Mouse (Mus musculus): ENCODE results near the gene Dad1.

The Dad1 gene

DNA sequence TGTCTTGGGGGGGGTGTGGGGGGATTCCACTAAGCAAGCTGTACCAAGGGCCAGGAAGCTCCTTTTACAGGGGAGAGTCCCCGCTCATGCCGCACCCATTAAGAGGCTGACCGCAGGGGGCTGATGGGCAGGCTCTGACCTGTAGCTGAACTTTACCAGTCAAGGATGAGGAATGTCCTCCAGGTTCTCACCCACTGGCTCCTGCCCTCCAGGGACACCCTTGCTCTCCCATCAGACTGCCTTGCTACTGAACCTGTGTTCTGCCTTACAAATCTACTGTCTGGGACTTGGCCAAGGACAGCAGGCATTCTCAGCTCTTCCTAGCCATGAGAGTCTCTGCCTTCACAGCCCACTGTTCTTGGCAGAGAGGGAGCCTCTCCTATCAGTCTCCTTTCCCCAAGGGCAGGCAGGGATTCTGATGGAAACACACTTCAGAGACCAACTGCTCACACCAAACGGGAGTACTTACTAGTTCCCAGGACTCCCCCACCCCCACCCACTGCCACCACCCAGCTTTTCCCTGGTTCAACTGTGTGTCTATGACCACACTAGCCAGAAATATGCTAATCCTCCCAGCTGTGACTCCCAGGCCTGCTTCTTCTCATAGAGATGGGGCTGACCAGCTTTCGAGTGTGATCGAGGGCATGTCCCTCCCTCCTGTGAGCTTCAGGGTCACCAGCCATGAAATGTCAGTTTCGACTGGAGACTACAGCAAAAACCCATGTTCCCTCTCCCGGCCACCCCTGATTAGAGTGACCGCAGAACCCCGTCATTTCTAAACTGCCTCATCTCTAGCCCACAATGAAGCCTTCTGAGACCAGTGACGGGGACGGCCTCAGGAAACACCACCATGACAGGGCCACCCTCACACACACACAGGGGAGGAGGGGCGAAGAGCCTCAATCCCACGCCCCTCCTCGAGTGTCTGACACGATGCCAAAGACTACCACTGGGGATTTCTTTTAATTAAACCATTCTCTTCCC lies 29.1 kb downstream of the Dad1 start:
- DNase-seq = peak in 1 of 2 experiments; percentile 39

DNA sequence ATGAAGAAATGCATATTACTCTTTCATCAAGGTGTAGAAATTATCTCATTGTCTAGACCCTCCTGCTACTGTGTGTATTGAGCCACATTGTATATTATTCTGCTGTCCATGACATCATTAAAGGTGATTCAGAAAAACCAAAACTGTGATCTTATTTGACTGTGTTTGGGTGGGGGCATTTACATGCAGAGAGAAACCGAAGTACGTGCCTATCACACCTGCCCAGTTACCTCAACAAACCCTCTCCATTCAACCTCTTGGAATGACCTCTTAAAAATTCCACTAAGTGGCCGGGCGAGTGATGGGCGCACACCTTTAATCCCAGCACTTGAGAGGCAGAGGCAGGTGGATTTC lies 29.9 kb downstream of the Dad1 start:
- no peak for DNase-seq

DNA sequence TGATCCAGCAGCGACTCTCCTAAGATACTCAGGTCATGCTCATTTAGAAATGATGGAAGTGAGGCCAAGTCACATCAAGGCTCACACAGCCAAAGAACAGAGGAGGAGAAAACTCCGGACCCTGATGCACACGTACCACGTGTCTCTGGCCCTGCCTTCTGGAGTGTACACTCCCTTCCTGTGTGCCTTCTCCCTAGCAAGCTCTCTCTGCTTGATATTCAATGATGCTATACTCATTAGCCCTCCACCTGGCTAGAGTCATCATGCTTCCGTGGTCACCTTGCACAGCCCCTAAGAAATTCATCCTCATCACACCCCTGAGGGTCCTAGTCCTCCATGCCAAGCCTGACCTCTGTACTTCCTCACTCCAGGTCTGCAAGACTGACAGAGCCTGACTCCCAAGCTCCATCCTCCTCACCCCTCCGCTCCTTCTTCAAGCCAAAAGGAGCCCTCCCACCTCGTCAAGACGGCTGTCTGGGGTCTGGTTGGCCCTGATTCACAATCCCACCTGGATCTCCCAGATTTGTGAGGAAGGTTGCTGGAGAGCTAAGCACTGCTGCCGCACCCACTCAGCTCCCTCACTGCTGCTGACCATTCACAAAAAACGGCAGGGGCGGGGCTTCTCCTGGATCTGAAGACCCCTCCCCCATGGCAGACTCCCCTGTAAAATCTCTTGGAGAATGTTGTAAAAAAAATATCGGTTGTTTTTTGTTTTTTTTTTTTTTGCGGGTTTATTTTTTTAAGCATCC lies 30.4 kb downstream of the Dad1 start:
- no peak for DNase-seq

DNA sequence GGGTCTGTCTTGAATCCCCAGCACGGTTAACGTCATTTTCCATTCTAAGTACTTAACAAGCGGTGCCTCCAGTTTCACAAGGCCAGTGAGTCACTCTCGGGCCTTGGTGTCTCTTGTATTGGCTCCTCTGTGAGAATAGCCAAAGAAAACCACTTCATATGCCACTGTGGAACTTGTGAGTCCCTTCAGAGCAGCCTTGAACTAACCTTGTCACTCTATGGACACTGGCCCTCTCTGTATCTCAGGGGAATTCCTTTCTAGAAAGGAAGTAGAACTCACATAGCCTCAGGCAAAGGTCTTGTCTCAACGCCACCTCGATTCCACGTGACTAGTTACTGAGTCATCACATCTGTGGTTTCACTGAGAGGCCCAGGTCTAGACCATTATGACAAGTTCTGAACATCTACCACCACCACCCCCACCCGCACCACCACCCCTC lies 31.6 kb downstream of the Dad1 start:
- DNase-seq = no peak

DNA sequence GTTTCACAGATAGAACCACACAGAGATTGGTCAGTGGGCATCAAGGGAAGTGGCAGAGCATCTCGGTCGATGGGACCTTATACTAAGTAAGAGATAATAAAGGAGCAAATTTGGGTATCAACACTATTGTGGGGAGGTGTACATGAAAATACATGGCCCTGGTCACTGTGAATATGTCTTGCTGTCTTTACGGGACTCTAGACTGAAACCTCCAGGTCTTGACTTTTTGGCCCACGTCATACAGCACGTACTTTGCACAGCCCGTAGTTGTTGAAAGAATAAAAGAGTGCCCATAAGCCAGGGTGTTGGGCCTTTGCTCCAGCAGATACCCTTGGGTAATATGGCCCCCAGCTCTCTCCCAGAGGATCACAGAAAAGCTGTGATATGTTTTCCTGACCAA lies 32.3 kb downstream of the Dad1 start:
- DNase-seq = no peak

DNA sequence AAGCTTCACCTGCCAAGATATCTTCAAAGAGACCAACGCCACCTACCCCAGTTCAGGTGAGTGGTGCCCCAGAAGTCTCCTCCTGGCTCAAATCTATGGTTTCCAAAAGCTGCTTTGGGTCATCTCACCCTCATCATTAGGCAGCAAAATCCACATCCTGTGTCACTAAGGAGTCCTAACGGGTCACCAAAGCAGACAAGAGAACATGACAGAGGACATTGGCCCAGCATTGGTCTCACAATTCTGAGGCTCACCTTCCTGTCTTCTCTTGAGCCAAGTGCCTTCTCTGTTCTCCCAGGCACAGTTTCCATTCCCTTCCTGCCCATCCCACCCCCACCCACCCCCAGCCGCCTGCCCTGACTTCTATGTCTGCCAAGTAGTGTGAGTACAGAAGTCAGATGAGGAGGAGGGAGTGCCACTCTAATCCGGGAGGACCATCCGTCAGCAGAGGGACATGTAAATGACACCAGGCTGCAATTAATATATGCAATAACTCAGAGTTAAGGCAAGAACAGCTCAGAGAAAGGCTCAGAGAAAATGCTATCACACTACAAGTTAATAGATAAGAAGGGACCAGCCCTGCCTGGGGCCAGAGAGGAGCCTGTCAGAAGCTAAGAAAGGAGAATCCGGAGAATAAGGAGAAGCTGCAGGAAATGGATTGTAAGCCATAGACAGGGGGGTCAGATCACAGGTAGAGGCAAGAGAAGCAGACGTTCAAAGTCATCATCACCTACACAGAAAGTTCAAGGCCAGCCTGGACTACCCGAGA lies 33.0 kb downstream of the Dad1 start:
- DNase-seq = no peak

DNA sequence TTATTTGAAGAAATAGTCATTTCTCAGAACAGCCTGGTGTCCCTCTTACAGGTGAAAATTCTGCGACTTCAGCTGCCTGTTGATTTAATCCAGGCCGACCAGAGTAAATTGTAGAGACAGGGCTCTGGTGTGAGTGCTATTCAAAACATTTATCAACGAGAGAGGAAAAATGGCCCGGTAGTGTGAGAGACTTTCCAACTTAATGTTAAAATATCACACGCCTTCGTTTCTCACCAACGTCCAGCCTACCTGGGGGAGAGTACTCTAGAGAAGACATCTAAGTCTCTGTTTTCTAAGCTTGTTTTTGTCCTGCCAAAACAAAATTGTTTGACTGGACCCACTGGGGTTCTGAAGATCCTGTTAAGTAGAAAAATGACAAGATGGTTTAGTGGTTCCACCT lies 34.1 kb downstream of the Dad1 start:
- DNase-seq = no peak

DNA sequence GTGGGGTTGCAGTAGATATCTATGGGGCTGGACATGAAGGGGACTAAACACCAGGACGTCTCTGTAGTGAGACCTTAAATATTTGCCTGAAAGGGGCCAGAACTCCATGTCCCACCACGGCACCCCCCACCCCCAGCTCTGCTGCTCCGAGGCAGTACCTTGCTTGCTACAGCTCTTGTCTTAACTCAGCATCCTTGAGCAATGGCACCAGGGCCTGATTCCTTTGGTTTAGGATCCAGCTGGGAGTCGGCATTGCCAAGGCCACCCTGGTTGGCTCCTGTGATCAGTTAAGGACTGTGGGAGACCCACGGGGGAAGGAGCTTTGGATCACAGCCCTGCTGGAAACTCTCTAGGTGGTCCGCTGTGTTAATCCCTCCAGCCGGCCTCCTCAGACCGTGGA lies 34.6 kb downstream of the Dad1 start:
- no peak for DNase-seq

DNA sequence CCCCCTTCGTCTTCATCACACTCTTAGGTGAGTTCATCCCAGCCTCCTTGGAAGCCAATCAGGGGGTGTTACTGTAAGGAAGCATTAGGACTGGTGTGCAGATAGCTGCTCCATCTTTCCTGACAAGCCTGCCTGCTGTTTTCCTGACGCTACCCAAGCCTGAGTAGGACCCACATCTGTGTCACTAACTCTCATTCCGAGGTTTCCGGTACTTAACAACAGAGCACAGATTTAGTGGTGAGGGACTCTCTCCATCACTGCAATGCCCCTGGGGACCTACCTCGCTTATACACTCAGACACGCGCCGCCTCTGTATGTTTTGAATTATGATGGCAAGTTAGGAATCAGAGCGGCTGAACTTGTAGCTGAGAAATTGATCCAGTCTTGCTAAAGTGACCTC lies 35.2 kb downstream of the Dad1 start:
- DNase-seq = no peak

DNA sequence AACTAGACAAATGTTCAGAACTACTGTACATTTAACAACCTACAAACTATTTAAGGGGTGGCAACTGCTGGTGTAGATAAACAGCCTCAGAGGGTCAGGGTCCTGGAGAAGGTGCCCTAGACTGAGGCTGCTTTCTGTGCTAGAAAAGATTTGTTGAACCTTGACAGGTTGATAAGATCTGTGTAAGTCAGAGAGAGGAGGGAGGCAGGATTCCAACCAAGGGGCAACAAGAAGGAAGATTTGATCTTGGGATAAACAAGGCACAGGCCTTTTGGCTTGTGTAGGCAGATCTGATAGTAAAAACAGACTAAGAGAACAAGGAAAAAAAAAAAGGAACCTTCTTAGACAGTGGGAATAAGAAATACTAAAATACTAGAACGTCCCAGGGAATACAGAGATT lies 35.7 kb downstream of the Dad1 start:
- DNase-seq = no peak

DNA sequence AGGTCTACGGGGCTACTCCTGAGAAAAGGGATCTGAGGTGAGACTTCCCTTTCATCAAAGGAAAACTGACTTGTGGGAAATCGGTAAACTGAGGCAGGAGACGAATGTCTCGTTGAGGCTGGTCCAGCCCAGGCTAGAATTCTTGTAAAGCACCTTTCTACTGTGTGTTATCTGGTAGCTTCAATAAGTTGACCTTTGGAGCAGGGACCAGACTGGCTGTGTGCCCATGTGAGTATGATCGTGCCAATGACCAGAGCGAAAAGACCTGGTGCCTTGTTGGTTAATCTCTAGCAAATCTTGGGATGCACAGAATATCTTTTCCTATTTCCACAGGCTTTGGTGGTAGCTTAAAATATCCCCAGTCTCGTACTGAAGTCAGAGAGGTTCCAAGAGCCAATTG lies 37.8 kb downstream of the Dad1 start:
- no peak for DNase-seq

DNA sequence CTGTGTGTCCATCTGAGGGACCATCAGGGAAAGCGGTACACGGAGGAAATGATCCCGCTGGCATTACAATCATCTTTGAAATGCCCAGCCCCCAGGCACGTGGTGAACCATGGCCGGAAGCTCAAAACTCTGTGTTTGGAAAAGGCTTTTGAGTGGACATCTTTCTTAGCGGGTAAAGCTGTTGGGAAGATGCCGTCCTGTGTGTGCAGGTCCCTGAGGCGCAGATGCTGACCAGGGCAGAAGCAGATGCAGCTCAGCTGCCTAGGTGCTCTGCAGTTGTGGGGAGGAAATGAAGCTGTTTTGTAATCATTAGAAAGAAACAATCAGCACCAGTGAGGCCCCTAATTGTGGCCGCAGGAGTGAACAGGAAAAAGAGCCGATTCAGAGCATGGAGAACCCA lies 39.0 kb downstream of the Dad1 start:
- DNase-seq = no peak

DNA sequence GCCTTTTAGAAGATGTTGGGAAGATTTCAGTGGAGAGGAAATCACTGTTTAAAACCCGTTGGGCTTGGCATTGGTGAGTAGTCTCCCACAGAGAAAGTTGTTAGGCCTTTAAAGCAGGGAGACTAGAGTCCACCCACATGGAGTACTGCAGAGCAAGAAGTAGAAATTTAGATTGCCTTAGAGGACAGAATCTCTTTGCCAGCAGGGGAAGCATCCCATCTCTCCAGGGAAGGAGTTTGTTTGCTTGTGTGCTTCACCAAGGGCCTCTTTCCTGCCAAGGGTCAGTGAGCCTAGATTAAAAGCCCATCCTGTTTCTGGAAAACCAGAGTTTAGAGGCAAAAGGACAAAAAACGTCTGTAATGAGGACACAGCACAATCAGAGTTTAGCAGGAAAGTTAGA lies 39.4 kb downstream of the Dad1 start:
- DNase-seq = no peak

DNA sequence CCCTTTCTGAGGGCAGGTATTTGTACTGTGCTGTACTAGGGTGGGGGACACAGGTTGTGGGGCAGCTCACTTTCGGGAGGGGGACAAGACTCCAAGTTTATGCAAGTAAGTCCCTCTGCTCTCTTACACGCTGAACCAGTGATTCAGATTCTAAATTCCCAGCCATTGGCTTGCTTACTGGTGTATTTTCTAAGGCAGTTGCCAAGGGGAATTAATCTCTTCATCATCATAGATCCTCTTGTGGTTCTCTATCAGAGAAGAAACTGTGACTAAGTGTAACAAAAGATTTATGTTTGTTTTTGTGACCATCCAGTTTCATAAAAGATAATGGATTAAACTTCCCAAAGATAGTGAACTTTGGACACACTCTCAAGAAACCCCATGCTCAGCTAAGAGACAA lies 40.2 kb downstream of the Dad1 start:
- DNase-seq = no peak

DNA sequence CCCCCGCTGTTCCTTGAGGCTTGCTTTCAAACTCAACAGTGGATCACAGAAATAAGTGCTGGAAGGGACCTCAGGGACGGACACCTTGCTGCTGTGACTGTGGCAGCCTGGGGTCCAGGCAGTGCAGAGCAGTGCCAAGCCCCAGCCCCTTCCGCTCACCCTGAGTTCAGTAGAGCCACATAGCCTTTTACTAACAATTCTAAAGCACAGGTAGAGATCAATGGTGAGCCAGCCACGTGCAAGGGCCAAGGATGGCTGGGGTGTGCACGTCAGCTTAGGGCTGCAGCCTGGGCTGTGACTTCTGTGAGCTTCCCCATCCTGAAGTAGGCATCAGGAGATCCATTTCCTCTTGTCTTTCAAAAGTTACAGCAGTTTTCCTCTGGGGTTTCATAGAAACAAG lies 42.1 kb downstream of the Dad1 start:
- no peak for DNase-seq

DNA sequence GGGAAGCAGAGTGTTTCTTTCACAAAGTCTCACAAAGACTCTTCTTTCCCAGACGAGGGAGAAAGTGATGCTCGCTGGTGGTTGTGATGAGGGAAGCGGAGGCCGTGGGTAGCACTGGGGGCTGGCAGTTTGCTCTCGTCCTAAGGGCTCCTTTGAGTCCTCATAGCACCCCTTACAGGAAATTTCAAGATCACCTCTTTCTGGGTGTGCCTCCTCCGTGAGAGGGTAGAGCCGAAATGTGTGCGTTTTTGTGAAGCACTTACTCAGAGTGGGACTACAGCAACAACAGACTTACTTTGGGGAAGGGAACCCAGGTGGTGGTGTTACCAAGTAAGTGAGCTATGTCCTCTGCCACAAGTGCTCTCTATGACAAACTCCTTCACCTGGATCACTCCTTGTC lies 42.7 kb downstream of the Dad1 start:
- DNase-seq = no peak

DNA sequence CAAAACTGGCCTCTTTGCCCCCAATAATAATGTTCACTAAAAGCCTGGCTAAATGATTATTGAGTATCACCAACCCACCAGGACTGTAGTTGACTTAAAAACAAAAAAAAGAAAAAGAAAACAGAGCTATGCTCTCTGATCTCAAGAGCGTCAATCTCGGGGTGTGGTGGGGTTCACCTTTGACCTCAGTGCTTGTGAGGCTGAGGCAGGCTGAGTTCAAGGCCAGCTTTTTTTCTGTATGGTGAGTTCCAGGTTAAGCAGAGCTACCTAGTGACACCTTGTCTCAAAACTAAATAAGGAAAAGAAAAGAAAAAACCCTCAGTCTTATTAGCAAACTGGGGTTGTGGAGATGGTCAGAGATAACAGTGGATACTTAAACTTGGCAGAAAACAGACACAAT lies 43.5 kb downstream of the Dad1 start:
- no peak for DNase-seq

DNA sequence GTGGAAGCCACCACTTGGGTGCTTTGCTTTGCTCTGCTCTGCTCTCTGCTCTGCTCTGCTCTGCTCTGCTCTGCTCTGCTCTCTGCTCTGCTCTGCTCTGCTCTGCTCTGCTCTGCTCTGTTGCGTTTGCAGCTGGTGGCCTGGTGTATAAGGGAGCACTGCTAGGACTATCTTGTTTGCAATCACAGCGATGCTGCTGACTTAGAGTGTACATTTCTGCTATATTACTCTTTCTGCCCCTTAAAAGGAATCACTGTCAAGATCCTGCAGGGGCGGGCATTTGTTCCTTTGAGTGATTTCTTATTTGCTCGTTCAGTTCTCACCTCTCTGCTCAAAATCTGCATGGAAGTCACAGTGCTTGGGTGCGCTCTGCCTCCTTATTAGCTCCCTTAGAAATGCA lies 44.0 kb downstream of the Dad1 start:
- no peak for DNase-seq

DNA sequence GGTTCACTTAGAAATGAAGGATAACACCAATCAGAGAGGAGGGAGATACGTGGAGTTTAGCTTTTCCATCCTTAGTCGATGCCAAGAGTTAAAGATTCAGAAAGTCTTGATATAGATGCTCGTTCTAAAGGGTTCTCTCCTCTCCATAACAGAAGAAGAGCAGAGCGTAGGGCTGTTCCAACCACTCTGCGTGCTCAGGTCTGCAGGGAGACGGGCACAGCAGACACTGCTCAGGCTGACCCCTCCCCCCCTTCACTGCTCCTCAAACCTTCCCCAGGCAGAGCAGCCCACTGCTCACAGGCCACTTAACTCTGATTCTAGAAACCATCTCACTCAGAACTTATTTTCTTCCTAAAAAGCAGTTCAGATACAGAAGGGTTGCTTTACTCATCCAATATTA lies 45.2 kb downstream of the Dad1 start:
- no peak for DNase-seq

DNA sequence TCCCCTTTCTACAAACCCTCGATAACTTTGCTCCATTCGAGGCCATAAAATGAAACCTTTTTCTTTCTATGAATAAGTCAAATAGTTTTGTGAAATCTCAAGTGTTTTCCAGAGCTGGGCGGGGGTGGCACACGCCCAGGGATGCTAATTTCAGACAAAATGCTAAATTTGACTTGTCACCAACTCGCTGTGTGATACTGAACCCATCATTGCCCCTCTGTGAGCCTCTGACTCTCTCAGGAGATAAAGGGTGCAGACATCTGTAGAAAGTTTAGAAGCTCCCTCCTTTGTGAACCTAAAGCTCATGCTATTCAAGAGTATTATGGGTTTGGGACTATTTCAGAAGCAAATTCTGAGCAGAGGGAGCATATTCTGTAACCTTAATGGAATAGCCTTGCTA lies 46.0 kb downstream of the Dad1 start:
- no peak for DNase-seq

DNA sequence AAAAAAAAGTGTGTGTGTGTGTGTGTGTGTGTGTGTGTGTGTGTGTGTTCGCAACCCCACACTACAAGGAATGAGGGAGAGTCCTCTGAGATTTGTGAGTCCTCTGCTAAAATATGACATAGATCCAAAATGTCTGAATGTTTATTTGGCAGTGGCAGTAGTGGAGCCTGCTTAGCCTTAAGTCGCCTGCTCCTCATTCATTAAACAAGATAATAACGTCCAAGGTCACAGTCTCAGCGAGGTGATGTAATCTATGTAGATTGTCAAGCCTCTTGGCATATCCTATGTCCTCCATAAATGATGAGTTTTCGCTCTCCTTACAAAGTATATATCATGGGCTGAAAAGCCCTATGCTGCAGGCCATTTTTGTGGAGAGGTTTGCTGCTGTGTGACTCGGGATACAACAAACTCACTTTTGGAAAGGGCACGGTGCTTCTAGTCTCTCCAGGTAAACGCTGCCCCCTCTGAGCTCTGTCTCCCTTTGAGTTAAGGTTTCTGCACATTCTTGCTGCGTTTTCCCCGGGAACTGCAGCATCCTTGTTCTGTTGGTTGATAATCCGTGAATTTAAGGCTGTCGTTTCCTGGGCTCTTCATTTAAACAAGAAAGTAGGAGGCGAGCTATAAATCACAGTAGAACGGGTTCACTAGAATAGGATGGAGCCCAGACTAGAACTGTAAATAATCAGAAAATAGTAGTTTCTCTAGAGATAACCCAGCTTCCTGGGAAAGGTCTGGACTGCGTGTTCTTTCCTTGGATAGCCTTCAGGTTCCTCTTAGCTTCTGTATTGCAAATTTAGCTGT lies 47.0 kb downstream of the Dad1 start:
- no peak for DNase-seq

DNA sequence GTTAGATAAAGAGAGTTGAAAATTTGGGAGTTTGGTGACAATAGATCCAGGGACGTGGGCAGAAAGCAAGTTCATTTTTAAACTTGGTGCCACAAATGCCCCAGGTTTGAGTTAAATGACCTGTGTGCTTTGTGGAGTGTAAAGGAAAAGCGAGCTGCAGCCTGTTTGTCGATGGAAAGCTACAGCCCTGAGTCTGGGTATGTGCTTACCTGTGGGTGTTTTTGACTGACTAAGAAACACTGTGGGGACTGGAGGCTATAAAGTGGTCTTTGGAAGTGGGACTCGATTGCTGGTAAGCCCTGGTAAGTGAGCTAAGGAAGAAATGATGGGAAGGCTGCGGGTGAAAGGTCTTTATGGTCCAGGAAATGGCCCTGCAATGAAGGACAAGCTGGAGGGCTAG lies 47.6 kb downstream of the Dad1 start:
- DNase-seq = no peak

DNA sequence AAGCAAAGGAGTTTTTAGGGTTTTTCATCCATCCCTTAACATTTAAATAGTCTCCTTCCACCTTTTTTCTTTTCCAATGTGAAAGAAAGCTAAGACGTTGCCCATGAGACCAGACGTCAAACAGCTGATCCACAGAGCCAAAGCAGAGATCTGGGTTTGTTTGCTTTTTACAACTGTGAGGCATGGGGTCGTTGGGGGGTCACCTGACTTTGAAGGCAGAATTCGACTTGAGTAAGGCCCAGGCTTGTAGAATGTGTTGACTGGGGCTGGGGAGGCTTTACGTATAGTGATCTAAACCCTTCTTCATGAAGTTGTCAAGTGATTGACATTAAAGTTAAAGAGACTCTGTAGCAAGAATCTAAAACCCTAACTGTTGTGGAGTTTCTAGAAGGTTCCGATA lies 48.0 kb downstream of the Dad1 start:
- no peak for DNase-seq
